Mouse (Mus musculus) midbrain, embryonic 15.5 days (tissue): ENCODE measurements around the gene Bcor. TPM values are rescaled to one million over a fixed set of nuclear protein-coding genes. Genes with fewer than 3 reads are reported as not detected.

ENCODE experiments used
- ATAC-seq: fragments of 200-750 bp; cut with Nextera tagmentation; replicated peaks from 2 replicates; pipeline ENCODE4 v1.8.0; 2017; ENCODE audit warnings: moderate TSS enrichment
- H3K27ac ChIP-seq: fragments of 300-500 bp; sonication (generic); 2 replicates; pipeline ENCODE4 v1.5.1; 2015; ENCODE audit warnings: mild to moderate bottlenecking, inconsistent platforms
- H3K27me3 ChIP-seq: fragments of 300-500 bp; sonication (generic); replicated peaks from 2 replicates; pipeline ENCODE4 v1.6.1; 2015; ENCODE audit warnings: inconsistent platforms
- H3K36me3 ChIP-seq: fragments of 300-500 bp; sonication (generic); replicated peaks from 2 replicates; pipeline ENCODE4 v1.6.1; 2015; ENCODE audit warnings: inconsistent platforms
- H3K4me1 ChIP-seq: fragments of 300-500 bp; sonication (generic); 2 replicates; pipeline ENCODE4 v1.6.1; 2015; ENCODE audit warnings: inconsistent platforms
- H3K4me2 ChIP-seq: fragments of 300-500 bp; sonication (generic); 2 replicates; pipeline ENCODE4 v1.6.1; 2015; ENCODE audit warnings: inconsistent platforms, mild to moderate bottlenecking, moderate library complexity
- H3K4me3 ChIP-seq: fragments of 300-500 bp; sonication (generic); 2 replicates; pipeline ENCODE4 v1.5.1; 2015; ENCODE audit warnings: mild to moderate bottlenecking, inconsistent platforms
- H3K9ac ChIP-seq: fragments of 300-500 bp; sonication (generic); 2 replicates; pipeline ENCODE4 v1.6.1; 2015; ENCODE audit warnings: mild to moderate bottlenecking, inconsistent platforms
- H3K9me3 ChIP-seq: fragments of 300-500 bp; sonication (generic); 2 replicates; pipeline ENCODE4 v1.6.1; 2016; ENCODE audit warnings: inconsistent platforms
- WGBS: fragments of 180-500 bp; shearing (Covaris S2); methylation state at CpG from one replicate; pipeline ENCODE4 v1.1.7; 2015; ENCODE audit warnings: mixed read lengths; 5-methylcytosine and 5-hydroxymethylcytosine counted together
- polyA plus RNA-seq: library from polyadenylated mRNA; unstranded; fragments of >200 nt; fragmentation: Nextera tagmentation; extraction: Ambion mirVana; gene quantifications from 2 replicates; pipeline ENCODE4 v1.2.1, GENCODE M21; 2015

Gene Bcor
- polyA plus RNA-seq, 1 experiment from 2014 or later, result 18.4 TPM

- H3K27ac ChIP-seq, result peak overlapping the region; percentile 90
- peak overlapping the region; percentile 70 for H3K4me2 ChIP-seq
- no peaks in the 10 kb centered on the region for H3K9me3 ChIP-seq
- peaks cover 21% of the 10 kb centered on the region for H3K4me1 ChIP-seq
- 2% methylated on average over 74 of the region's 79 CpGs for WGBS
- peak overlapping the region; percentile 61 for H3K4me3 ChIP-seq
- ATAC-seq, result no peak
- peak overlapping the region; percentile 74 for H3K9ac ChIP-seq
- H3K27me3 ChIP-seq, result peaks cover 36% of the 10 kb centered on the region
- H3K36me3 ChIP-seq, result no peaks in the 10 kb centered on the region
These were observed 80.7 kb downstream of the Bcor start for GRCm38 (mm10) chrX:12079309-12080094.

GRCm38 (mm10) chrX:12079059-12079308 is 81.2 kb downstream of the Bcor start:
- no peak for ATAC-seq
- H3K4me3 ChIP-seq, result peak overlapping the region; percentile 61
- peaks cover 35% of the 10 kb centered on the region for H3K27me3 ChIP-seq
- no peaks in the 10 kb centered on the region for H3K36me3 ChIP-seq
- peak overlapping the region; percentile 90 for H3K27ac ChIP-seq
- H3K4me2 ChIP-seq, result peak overlapping the region; percentile 70
- WGBS, result 0% methylated on average over 19 of the region's 27 CpGs
- peaks cover 25% of the 10 kb centered on the region for H3K4me1 ChIP-seq
- H3K9ac ChIP-seq, result peak overlapping the region; percentile 74
- no peaks in the 10 kb centered on the region for H3K9me3 ChIP-seq

- Histone ChIP-seq H3K36me3 (no peaks in the 10 kb centered on the region), H3K27me3 (peaks cover 29% of the 10 kb centered on the region), H3K4me1 (peaks cover 31% of the 10 kb centered on the region), H3K4me2 (peak overlapping the region; percentile 70), H3K4me3 (peak overlapping the region; percentile 61), H3K9ac (peak overlapping the region; percentile 74), H3K9me3 (no peaks in the 10 kb centered on the region), H3K27ac (peak overlapping the region; percentile 90)
- 4% methylated on average over 67 of the region's 73 CpGs for WGBS
- no peak for ATAC-seq
These were observed 81.7 kb downstream of the Bcor start for GRCm38 (mm10) chrX:12078195-12079058.

DNA sequence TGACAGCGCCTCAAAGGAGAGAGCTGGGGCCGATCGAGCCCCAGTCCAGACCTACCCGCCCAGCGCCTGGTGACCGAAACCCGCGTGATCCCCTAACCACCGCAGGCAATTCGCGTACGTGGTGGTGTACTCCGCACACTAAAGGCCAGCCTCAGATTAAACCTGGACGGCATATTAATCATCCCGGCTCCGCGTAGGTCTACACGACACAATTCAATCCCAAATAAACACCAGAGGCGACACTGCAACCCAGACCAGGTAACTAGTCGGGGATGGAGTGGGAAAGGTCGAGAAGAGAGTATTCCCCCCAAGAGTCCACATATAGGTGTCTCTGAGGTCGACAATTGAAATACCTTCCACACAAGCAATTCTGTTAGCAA is 82.6 kb downstream of the Bcor start:
- Histone ChIP-seq H3K4me2 (peak overlapping the region; percentile 70), H3K4me3 (peak overlapping the region; percentile 61), H3K27me3 (peaks cover 23% of the 10 kb centered on the region), H3K4me1 (peaks cover 39% of the 10 kb centered on the region), H3K9ac (peak overlapping the region; percentile 74), H3K9me3 (no peaks in the 10 kb centered on the region), H3K27ac (peak overlapping the region; percentile 90), H3K36me3 (no peaks in the 10 kb centered on the region)
- ATAC-seq, result no peak; the same call in 1 of the 2 replicates
- WGBS, result 5% methylated on average over 22 of the region's 22 CpGs

DNA sequence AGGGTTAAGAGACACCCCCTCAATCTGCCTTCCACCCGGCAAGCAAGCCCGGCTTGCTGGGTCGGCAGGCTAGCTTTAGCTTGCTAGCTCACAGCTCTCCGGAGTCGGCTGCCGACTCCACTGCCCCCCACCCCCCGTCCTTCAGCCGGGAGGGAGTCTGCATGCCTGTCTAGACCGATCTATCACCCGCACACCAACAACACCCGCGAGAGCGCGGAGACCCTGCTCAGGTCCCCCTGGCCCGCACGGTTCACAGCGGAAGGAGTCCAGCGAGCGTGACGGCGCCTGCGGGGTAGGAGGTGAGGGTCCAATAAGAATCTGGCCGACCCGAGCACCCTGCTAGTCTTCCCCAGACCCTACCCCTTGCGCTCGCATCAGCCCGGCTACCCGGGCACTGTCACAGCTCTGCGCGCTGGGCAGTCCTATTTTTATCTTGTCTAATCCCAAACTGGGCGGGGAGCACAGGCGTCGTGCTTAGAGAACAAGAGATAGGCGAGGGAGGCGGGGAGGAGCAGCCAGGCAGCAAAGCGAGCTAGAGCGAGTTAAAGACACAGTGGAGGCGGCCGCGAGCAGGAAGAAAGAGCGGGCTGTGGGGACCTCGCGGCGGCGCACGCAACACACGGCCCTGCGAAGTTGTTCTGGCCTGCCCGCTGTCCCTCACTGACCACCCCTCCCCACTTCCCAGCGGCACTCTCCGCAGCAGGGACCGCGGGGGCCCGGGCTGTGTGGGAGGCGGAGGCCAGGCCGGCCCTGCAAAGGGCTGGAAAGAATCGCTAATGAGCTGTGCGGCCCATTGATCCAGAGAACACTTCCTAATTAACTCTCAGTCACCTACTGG is 83.2 kb downstream of the Bcor start:
- peak overlapping the region; percentile 70 for H3K4me2 ChIP-seq
- H3K9me3 ChIP-seq, result no peaks in the 10 kb centered on the region
- peak overlapping the region; percentile 90 for H3K27ac ChIP-seq
- peak; percentile 43 for ATAC-seq
- no peaks in the 10 kb centered on the region for H3K36me3 ChIP-seq
- peaks cover 40% of the 10 kb centered on the region for H3K4me1 ChIP-seq
- H3K9ac ChIP-seq, result peak overlapping the region; percentile 74
- WGBS, result 3% methylated on average over 55 of the region's 58 CpGs
- peaks cover 23% of the 10 kb centered on the region for H3K27me3 ChIP-seq
- H3K4me3 ChIP-seq, result peak overlapping the region; percentile 61

DNA sequence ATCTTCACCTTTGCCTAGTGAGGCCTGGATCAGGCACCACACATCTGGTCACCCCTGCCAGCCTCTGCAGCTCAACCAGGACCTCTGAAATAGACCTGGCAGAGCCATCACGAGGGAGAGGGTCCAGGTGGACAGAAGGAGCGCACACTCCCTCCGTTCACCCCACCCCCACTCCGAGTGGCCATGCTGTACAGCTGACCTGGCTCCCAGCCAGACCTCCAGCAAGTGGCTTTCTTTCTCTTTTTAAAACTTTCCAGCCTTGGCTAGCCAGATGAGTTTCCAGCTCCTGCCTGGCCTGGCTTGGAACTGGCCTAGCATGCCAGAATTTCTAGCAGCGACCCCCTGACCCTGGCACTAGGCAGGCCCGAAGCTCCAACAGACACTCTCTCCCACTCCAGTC is 87.4 kb downstream of the Bcor start:
- Histone ChIP-seq H3K9me3 (no peaks in the 10 kb centered on the region), H3K9ac (no peak overlapping the region), H3K27ac (no peak overlapping the region), H3K4me1 (peaks cover 72% of the 10 kb centered on the region), H3K36me3 (no peaks in the 10 kb centered on the region), H3K4me2 (0 out of 2 replicates have a peak overlapping the region, but pooled peaks have one; percentile 4), H3K27me3 (peaks cover 12% of the 10 kb centered on the region), H3K4me3 (no peak overlapping the region)
- no peak for ATAC-seq
- WGBS, result 22% methylated on average over 6 of the region's 6 CpGs

GRCm38 (mm10) chrX:12068978-12069724 is 91.0 kb downstream of the Bcor start:
- no peaks in the 10 kb centered on the region for H3K9me3 ChIP-seq
- H3K36me3 ChIP-seq, result no peaks in the 10 kb centered on the region
- peak overlapping the region; percentile 60 for H3K27ac ChIP-seq
- 4% methylated on average over 26 of the region's 26 CpGs for WGBS
- peaks cover 22% of the 10 kb centered on the region for H3K27me3 ChIP-seq
- H3K4me3 ChIP-seq, result no peak overlapping the region
- peak; percentile 69 for ATAC-seq
- H3K9ac ChIP-seq, result no peak overlapping the region
- H3K4me2 ChIP-seq, result peak overlapping the region; percentile 34
- peaks cover 87% of the 10 kb centered on the region for H3K4me1 ChIP-seq

DNA sequence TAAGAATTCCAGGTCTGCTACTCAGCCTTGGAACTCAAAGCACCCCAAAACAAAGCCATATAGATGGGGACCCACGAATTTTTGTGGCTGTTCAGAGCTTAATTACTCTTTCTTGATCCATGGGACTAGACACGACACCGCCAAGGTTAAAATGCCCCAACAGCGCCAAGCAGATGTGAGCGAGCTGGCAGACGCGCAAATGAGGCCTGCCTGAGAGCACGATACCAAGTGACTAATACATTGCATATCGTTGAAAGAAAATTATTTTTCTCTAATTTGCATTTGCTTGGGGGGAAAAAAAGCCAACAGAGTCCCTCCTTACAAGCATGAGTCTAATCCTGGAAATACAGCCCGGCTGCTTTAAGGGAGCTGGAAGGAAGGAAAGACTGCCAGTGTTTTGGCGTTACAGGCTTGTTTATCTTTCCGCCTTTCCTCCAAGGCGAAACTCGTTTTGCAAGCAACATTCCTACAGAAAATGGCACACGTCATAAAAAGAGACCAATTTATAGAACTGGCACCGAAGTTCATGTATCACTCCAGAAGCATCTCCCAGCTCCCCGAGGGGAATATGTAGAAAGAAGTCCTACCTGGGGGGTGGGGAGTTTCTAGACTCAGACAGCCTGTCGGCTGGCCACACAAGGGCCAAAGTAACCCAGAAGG is 92.2 kb downstream of the Bcor start:
- Histone ChIP-seq H3K4me3 (no peak overlapping the region), H3K36me3 (no peaks in the 10 kb centered on the region), H3K27me3 (peaks cover 22% of the 10 kb centered on the region), H3K9me3 (no peaks in the 10 kb centered on the region), H3K4me1 (peaks cover 86% of the 10 kb centered on the region), H3K4me2 (peak overlapping the region; percentile 34; the same call in 1 of the 2 replicates), H3K27ac (no peak overlapping the region), H3K9ac (no peak overlapping the region)
- no peak for ATAC-seq
- WGBS, result 12% methylated on average over 18 of the region's 18 CpGs

DNA sequence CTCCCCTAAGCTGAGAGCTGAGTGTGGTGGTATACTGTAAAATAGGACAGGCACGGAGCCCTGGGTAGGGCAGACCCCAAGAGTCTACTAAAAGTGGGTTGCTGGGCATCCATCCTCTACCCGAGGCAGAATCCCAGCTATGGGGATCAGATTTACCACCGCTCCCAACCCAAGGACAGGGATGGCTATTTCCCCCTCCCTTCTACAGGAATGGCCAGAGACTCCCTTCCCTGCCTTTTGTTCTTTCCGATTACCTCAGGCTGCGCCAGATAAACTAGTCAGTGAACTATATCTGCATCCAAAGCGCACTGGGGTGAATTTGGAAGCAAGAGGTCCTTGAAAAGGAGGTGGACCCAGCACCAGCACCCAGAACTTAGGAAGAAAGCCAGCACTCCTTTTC is 93.1 kb downstream of the Bcor start:
- Histone ChIP-seq H3K9me3 (no peaks in the 10 kb centered on the region), H3K4me3 (no peak overlapping the region), H3K27ac (no peak overlapping the region), H3K9ac (no peak overlapping the region), H3K36me3 (no peaks in the 10 kb centered on the region), H3K27me3 (peaks cover 19% of the 10 kb centered on the region), H3K4me1 (peaks cover 91% of the 10 kb centered on the region), H3K4me2 (peak overlapping the region; percentile 18; the same call in 1 of the 2 replicates)
- no peak for ATAC-seq
- WGBS, result 4% methylated on average over 6 of the region's 6 CpGs

- Histone ChIP-seq H3K4me1 (peaks cover 91% of the 10 kb centered on the region), H3K27ac (no peak overlapping the region), H3K36me3 (no peaks in the 10 kb centered on the region), H3K9ac (no peak overlapping the region), H3K4me3 (no peak overlapping the region), H3K4me2 (no peak overlapping the region), H3K27me3 (peaks cover 19% of the 10 kb centered on the region), H3K9me3 (no peaks in the 10 kb centered on the region)
- 39% methylated on average over 9 of the region's 9 CpGs for WGBS
- no peak for ATAC-seq
These were observed 94.4 kb downstream of the Bcor start for GRCm38 (mm10) chrX:12065782-12066181.

DNA sequence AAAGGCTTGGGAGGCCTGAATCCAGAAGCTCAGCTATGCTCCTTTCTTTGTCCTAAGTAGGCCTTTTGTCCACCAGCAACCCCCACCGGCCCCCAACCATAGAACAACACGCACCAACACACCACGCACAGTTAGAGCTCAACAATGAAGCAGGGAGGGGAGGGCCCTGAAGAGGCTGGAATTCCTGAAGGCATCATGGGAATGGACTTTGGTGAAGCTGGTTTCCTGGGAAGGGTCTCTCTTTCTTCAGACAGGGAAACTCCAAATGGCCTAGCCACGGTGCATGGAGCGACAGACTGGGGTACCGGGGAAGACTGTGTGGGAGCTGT is 97.3 kb downstream of the Bcor start:
- Histone ChIP-seq H3K36me3 (no peaks in the 10 kb centered on the region), H3K4me3 (no peak overlapping the region), H3K27me3 (peaks cover 19% of the 10 kb centered on the region), H3K27ac (peak overlapping the region; percentile 69), H3K4me2 (peak overlapping the region; percentile 22; the same call in 1 of the 2 replicates), H3K9me3 (no peaks in the 10 kb centered on the region), H3K4me1 (peaks cover 72% of the 10 kb centered on the region), H3K9ac (no peak overlapping the region)
- WGBS, result 25% methylated on average over 6 of the region's 6 CpGs
- no peak for ATAC-seq
